Mouse (Mus musculus): ENCODE measurements at regions not wholly inside any gene's neighbourhood (a gene's known extent, or its start where the extent isn't known, plus 50 kb on each side); places are given as distances from the start of the nearest gene placed in this dataset.

DNA sequence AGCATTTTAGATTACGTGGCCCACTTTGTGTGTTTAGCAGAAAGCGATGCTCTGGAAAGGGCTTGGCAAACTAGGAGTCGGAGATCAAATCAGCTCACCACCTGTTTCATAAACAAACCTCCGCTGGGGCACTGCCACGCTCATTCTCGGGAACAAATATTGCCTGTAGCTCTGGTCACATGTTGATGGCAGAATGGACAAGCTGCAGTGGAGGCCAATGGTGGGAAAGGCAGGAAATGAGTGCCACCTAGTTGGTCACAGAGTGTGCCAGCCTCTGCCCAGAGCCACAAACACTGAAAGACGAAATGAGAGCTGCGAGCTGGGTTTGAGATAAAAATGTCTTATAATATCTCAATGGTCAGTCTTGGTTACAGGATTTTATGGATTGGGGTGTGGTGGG is 259.2 kb upstream of the Csf3r start:
- TF ChIP-seq GATA1 (IDR thresholded peaks at IDR 0.05; ENCODE audit: borderline replicate concordance, low read length) = no peak
- TF ChIP-seq CTCF (IDR thresholded peaks at IDR 0.05; ENCODE audit: low read depth, low read length) = no peak
- no peak for TF ChIP-seq POLR2AphosphoS5 (IDR thresholded peaks at IDR 0.05; ENCODE audit: insufficient replicate concordance, low read depth, low read length)
- TF ChIP-seq TAL1 (conservative IDR thresholded peaks at IDR 0.05; ENCODE audit: low read depth, low read length) = no peak
- no peak for TF ChIP-seq GATA2 (IDR thresholded peaks at IDR 0.05; ENCODE audit: borderline replicate concordance, low read depth, low read length)
